Mouse (Mus musculus) megakaryocyte-erythroid progenitor cell, adult 5-6 weeks (primary cell): ENCODE results near the gene Znrf4. TPM values are rescaled to one million over a fixed set of nuclear protein-coding genes. Genes with fewer than 3 reads are reported as not detected.
"Not testable (repeated sequence)": the region's sequence is repeated elsewhere in the genome, so short reads cannot be mapped to it uniquely, and the experiment has no call there.

ENCODE experiments used
- ATAC-seq: replicated peaks from 2 replicates; pipeline ENCODE4 v1.8.0; 2016; ENCODE audit warnings: mild to moderate bottlenecking, inconsistent platforms; ENCODE audit not compliant: severe bottlenecking, poor library complexity, low FRiP score, low TSS enrichment
- total RNA-seq, 2 experiments: library from RNA; stranded (forward) in 1 of 2; stranded (reverse) in 1 of 2; fragments of 200-1000, 215-1000 nt in 1 of 2; fragments of >200 nt in 1 of 2; fragmentation: Nextera tagmentation in 1 of 2; gene quantifications; 2 replicates each; pipeline ENCODE4 v1.2.3; 2014 to 2017

The Znrf4 gene
- total RNA-seq, 2 experiments from 2014 or later: not detected

DNA sequence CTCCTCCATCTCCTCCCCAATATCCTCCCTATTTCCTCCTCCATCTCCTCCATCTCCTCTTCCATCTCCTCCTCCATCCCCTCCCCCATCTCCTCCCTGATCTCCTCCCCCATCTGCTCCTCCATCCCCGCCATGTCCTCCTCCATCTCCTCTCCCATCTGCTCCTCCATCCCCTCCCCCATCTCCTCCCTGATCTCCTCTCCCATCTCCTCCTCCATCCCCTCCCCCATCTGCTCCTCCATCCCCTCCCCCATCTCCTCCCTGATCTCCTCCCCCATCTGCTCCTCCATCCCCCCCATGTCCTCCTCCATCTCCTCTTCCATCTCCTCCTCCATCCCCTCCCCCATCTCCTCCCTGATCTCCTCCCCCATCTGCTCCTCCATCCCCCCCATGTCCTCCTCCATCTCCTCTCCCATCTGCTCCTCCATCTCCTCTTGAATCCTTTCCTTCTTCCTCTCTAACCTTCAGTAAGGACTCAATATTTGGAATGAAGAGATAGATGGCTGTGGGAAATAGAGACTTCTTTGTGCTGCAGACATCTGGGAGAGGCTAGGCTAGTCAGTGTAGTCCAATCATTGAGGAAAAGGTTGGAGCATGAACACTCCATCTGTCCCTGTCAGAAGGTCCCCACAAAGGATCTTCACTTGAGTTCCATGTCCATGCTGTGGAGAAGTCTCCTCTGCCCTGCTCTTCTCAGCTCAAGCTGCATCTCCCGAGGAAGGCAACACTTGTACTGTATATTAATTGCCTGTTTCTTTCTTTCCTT lies 10.4 kb downstream of the Znrf4 start:
- ATAC-seq: not testable (repeated sequence)

DNA sequence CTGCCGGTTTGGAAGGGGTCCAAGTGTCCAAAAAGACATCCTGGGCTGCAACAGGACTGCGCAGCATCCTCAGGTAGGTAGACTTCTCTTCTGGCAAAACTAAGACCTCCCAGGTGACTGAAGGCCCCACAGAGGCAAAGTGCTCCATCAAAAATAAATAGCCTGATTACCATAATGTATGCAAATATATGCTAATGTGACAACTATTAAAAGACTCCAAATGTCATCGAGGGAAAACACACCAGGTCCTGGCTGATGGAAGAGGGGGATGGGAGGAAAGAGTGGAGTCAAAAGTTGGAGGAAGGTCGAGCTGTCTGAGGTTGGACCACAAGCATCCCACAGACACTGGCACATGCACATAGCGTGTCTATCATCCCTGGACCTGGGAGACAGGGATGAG lies 13.0 kb downstream of the Znrf4 start:
- ATAC-seq: no peak

DNA sequence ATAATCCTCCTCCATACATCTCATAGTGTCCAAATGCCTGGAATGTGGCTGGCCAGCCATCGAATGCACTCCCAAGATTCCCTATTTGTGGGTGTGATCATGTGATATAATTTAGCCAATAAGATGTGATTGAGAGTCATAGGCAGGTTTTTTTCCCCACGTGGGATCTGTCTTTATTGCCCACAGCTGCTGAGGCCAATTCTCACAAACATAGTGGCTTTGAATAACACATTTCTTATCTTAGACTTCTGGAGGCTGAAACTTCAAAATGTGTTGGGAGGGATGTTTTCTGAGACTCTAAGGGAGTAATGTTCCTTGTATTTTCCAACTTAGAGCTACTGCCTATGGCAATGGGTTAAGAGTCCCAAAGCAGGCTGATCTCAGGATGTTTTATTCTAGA lies 17.8 kb downstream of the Znrf4 start:
- ATAC-seq: no peak

DNA sequence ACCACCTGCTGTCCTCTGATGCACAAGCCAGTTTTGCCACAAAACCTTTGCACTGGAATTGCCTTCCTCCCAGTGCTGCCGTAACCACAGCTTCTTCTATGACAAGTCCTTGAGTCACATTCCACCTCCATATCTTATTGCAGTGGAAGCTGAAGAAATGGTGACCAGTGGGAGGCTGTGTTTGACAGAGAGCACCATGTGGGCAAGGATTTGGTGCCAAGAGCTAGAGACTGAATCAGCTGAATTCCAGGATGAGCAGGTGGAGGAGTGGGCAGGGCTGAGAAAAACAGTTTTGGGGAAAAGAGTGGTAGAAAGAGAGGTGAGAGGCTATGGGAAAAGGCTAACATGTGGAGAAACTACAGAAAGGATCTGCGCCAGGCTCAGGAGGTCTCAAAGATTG lies 18.4 kb downstream of the Znrf4 start:
- no peak for ATAC-seq

DNA sequence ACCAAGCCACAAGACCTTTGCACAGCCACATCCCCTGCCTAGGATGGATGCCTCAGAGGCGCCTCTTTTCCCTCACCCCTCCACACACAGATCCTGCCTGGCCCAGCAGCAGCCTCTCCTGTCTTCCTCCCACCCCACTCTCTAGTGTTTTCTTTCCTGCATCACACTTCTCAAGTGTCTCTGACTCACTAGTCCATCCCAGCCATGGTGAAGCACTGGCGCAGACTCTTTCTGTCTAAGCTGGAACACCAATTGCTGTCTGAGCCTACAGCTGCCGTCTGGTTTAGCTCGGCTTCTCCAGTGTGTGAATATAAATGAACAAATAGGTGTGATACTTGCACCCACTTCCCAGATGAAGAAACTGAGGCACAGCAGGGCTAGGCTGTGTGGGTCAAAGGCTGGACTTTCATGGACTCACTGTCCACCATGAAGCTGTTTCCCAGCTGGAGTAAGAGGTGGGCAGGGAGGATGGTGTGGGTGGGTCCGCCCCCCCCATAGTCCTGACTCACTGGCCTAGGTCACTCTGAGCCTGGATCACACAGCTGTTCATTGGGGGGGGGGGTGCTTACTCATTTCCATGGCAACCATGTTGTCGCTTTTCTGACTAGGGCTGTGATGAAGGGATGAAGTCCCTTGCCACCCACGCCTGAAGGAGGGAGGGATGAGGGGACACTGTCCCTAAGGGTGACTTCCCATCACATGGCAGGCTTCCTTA lies 21.6 kb downstream of the Znrf4 start:
- ATAC-seq: no peak

DNA sequence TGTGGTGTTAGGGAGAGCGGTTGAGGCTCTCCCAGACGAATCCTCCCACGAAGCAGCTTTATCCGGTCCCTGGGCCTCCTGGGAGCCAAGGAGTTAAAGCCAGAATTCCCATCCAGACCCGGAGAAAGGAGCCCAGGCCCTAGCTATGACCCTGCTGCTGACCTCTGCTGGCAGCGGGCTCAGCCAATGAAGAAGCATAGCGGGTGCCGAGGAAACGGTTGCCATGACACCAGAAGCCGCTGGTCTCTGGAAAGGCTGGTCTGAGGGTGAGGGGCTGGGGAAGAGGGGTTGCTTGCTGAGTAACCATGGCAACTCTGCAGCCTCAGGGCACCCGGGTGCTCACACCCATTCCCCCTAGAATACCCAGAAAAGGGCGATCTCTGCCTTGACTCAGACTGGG lies 24.2 kb downstream of the Znrf4 start:
- no peak for ATAC-seq

DNA sequence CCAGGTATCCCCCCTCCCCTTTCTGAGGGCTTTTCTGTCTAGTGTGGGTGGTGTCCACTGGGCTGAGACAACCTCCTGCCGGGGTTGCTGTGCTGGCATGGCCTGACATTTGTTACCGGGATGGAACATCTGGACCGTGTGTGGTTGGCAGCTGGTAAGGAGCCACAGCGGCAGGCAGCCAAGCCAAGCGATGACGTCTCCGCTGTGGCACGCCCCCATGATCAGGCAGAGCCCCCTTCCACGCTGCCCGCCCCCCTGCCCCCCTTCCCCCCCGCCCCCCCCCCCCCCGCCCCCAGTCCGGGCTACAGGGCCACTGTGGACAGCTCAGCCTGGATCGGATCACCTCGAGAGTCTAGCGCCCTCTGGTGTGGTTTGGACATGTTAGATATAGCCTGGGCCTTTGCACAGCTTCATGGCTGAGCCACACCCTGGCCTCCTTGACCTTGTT lies 24.8 kb downstream of the Znrf4 start:
- ATAC-seq: peak; percentile 68

DNA sequence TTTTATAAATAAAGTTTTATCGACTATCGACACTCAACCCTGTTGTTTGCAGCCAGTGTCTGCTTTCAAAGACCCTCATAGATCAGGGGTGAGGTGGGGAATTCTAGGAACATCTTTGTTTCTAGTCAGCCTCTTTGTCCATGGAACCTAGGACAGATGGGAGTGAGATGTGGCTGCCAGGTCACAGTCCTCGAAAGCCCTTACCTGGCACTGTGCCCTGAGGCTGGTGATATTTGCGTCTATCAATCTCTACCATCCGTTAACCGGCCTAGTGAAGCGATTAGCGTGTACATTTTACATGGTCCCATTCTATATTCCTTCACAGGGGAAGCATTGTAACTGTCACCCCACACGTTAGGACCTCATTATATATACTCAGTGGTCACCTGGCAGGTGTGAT lies 26.3 kb downstream of the Znrf4 start:
- no peak for ATAC-seq

DNA sequence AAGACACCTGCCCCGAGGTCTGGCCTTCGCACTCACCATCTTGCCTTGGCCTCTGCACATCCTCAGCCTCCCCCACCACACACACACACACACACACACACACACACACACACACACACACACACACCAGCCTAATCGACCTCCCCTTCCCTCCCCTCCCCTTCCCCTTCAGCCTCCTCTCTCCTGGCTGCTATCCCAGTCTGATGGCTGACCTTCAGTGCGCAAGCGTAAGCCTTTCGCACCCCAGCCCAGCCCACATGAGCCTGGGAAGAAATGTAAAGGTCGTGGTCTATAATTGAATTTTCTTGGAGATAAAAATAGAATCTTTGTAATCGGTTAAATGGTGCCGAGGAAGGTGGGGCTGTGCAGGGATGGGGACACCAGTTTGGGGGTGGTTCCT lies 27.1 kb downstream of the Znrf4 start:
- ATAC-seq: no peak

DNA sequence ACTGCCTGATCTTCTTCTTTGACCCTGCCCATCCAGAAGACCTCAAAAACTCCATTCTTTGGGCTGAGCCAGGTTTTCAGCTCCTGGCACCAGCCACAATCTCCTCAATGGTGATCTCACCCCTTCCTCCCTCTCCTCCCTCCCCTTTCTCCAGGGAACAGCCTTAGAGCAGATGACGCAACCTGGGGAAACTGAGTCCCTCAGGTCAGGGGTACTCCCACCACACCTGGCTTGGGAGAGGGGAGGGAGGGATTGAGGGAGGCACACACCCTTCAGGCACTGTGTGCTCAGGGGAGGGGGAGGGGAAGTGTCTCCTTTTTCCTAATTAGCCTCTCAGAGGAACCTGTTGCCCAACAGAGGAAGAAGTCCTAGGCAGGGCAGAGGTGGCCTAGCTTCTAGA lies 29.6 kb downstream of the Znrf4 start:
- no peak for ATAC-seq

DNA sequence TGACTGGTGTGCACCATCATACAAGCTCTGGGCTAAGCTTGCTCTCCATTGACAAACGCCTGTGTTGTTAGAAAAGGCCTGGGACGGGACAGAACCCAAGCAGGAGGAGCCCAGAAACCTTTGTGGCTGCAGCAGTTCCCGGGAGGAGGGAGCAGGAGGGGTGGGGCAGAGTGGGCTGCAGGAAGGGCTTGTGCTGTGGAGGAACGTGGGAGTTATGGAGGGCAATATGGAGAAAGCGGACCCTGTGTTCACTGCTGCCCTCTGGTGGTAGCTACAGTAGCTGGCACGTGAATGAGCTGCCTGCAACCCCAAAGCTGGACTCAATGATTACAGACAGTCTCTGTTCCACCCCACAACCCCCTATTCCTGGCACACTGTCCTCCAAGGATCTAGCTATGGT lies 32.9 kb downstream of the Znrf4 start:
- ATAC-seq: peak; percentile 68

DNA sequence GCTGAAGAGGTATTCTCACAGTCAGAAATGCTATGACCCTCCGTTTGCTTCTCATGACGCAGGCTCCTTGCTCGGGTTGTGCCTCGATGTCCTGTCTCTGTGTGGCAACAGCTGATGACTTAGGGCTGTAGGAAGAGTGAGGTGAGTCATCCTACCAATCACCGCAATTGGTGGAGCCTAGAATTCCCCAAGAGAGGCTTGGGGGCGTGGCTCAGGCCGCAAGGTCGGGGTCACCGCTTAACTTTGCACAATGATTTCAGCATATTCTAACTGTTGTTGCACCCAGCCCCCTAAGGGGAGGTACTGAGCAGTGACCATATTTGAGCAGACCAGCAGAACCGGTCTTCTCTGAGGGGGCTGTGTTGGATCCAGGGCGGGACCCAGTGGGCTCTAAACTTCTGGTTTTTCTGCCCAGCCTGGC lies 34.0 kb downstream of the Znrf4 start:
- ATAC-seq: no peak

DNA sequence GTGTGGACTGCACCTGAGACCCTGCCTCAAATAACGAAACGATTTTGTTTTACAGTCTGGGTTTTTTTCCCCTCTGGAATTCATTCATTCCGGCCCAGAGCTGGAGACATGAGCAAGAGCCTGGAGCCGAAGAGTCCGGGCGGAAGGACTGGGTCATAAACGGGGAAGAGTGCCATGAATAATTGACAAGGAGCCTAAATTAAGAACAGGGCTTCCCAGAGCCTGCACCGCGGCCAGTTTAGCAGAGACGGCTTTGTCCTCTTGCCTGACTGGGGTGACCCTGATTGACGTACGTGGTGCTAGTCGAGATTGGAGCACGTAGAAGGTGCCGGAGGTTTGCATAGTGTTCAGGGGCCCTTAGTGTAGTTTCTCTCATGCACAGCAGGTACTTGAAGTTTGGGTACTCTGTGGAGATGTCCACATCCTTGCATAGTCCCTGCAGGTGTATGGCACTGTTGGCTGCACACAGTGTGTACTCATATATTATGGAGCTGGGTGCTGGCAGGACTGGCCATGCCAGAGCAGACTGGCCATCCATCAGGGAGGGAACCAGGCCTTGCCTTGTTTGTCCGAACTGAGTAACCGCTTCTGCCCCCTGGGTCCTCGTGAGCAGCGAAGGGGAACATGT lies 34.9 kb downstream of the Znrf4 start:
- ATAC-seq: no peak

DNA sequence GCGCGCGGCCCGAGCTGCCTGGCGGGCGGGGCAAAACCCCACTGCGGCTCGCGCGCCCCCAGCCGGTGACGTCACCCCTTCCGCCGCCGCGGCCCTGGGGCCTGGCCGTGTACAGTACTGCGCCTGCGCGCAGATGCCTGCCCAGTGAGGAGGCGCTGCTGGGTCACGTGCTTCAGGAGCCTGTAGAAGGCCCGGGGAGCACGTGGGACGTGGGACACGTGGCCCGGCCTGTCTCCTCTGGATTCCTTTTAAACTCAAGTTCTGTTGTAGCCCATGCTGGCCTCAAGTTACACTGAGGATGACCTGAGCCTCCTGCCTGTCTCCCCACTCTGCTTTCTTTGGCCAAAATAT lies 35.9 kb downstream of the Znrf4 start, which contains the start of gene Ptprs:
TSS of gene Ptprs (minus strand) at position 82 of the 351 bp plus-strand sequence.
- peak; percentile 14; the same call in 1 of the 2 replicates for ATAC-seq

DNA sequence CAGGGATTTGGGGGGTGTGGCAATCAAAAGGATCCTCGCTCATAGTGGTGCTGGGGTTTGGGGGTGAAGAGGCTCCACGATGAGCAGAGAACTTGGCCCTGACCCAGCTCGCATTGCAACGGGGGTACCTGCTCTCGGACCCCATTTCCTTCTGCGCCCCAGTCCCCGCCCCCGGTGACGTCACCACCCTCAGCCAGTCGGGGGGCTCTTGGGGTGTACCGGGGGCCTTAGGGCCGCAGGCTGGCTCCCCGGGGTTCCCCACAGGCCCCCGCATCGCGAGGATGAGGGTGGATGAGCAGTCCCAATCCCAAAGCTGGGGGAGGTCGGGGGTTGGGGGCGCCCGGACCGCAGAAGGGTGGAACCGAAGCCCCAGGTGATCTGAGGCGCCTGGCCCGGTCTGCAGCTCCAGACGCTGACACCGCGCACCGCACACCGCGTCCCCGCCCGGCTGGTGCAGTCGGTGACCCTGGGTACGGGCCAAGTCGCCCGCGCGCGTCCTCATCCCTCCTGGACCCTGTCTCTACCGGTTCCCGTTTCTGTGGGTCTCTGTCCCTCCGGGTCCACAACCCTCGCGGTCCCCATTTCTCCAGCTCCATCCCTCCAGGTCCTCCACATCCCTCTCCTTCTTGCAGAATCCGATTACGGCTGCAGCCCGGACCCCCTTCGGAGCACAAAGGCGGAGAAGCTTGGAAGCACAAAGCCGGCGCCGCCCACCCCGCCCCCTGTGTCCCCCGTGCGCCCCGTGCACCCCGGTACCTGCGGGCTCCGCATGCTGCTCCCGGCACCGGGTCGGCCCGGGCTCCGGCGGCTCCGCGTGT lies 36.4 kb downstream of the Znrf4 start:
- ATAC-seq: no peak

DNA sequence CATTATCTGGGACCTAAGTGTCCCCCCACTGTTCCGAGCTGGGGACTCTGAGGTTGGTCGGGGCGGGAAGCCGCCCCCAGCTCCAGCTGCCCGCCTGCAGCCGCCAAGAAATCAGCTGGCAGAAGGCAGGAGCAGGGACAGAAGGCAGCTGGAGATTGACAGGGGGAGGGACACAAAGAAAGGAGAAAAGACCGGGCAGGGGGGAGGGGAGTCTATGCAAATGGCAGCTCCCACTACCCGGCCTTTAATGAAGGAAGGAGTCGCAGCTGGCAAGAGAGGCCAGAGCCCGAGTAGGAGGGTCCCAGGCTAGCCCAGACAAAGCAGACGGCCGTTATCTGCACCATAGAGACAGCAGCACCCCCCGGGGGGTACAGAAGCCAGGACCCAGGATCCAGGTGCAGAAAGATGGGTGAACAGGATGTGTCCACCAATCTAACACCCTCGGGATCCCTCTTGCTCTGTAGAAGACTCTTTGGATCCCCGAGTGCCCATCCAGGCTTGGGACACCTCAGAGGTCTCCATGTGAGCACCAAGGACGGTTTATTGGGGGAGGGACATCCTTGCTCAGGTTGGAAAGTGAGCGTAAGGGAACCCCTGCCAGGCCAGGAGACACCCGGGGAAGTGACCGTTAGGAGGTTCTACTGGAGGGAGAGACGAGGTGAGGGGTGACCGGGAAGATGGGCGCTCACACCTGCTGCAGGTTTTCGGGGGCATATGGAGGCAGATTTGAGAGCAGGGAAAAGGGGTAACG lies 37.2 kb downstream of the Znrf4 start:
- no peak for ATAC-seq

DNA sequence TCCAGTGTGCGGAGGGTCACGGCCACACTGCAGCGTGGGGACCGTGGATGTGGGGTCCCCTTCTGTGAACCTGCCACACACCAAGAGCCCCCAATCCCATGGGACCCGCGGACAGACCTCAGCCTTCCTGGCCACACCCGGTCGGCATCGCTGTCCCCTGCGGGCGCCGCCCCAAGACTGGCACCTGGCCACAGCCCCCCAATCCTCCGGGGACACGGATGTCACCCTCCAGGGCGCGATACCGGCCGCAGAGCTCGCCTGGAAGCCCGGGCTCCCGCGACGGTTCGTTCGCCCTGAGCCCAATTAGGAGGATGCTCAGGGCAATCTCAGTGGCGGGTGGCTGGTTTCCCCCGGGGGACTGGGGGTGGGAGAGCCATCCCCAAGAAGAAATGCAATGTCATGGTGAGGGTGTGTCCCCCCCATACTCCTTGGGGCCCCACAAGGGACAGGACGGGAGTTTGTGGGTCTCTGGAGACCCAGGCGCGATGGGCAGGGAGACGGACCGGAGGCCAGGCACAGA lies 37.9 kb downstream of the Znrf4 start:
- ATAC-seq: no peak

DNA sequence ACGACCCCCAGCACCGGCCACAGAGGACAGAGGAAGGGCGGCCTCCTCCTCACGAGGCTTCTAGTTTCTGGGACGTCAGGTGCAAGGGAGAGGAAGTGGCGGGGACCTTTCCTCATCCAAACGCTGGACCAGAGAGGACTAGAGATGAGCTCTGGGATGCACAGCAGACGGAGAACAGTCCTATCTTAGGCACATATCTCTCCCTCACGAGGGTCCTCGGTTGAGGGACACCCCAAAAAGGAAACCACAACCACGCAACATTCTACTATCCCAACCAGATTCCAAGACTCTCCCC lies 38.7 kb downstream of the Znrf4 start:
- ATAC-seq: no peak
